Mouse (Mus musculus): ENCODE data around the gene Lsamp. TPM values are rescaled to one million over a fixed set of nuclear protein-coding genes. Genes with fewer than 3 reads are reported as not detected.

The Lsamp gene
- polyA plus RNA-seq, 1 experiment from 2014 or later: 6.7 TPM

GRCm38 (mm10) chr16:41557104-41557503, 1572.9 kb downstream of the Lsamp start:
- no peak overlapping the region for H3K4me3 ChIP-seq (replicated peaks)
- peaks cover 4% of the 10 kb centered on the region for H3K4me1 ChIP-seq (replicated peaks)
- no peak overlapping the region for H3K4me2 ChIP-seq
- H3K27me3 ChIP-seq: no peaks in the 10 kb centered on the region
- no peak for ATAC-seq (ENCODE audit: insufficient number of reproducible peaks, insufficient read depth, low FRiP score, low TSS enrichment, low read depth)
- H3K9me3 ChIP-seq: no peaks in the 10 kb centered on the region
- no peak overlapping the region for H3K9ac ChIP-seq (replicated peaks)
- no peaks in the 10 kb centered on the region for H3K36me3 ChIP-seq
- H3K27ac ChIP-seq: no peak overlapping the region

DNA sequence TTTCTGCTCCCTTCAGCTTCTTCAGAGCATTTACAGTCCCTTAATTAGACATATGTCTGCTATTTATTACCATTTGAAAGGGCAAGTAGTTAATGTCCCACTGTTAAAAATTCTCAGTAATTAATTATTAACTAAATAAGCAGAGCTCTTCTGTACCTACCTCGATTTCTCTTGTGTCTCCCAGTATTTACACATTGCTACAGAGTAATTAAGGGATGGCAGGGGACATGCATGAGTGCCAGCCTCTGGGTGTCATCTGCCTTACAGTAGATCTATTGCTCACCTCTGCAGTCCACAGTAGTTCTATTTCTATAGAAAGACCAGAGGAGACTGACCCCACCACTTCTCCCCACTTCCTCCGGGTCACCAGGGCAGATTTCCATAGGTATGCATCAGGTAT, 1581.1 kb downstream of the Lsamp start:
- no peaks in the 10 kb centered on the region for H3K36me3 ChIP-seq
- no peaks in the 10 kb centered on the region for H3K4me1 ChIP-seq (replicated peaks)
- H3K27me3 ChIP-seq: no peaks in the 10 kb centered on the region
- H3K4me2 ChIP-seq: no peak overlapping the region
- H3K9ac ChIP-seq (replicated peaks): no peak overlapping the region
- H3K4me3 ChIP-seq (replicated peaks): no peak overlapping the region
- ATAC-seq (ENCODE audit: insufficient number of reproducible peaks, insufficient read depth, low FRiP score, low TSS enrichment, low read depth): no peak
- H3K27ac ChIP-seq: no peak overlapping the region
- WGBS: 66% methylated on average over 2 of the region's 2 CpGs
- no peaks in the 10 kb centered on the region for H3K9me3 ChIP-seq

GRCm38 (mm10) chr16:41588675-41589301, 1604.6 kb downstream of the Lsamp start:
- ATAC-seq (ENCODE audit: insufficient number of reproducible peaks, insufficient read depth, low FRiP score, low TSS enrichment, low read depth): no peak
- H3K27me3 ChIP-seq: no peaks in the 10 kb centered on the region
- no peak overlapping the region for H3K9ac ChIP-seq (replicated peaks)
- WGBS: 77% methylated on average over 5 of the region's 5 CpGs
- H3K4me3 ChIP-seq (replicated peaks): no peak overlapping the region
- H3K27ac ChIP-seq: no peak overlapping the region
- no peak overlapping the region for H3K4me2 ChIP-seq
- H3K9me3 ChIP-seq: no peaks in the 10 kb centered on the region
- H3K4me1 ChIP-seq (replicated peaks): no peaks in the 10 kb centered on the region
- H3K36me3 ChIP-seq: no peaks in the 10 kb centered on the region

- ATAC-seq (ENCODE audit: insufficient number of reproducible peaks, insufficient read depth, low FRiP score, low TSS enrichment, low read depth): no peak
- Histone ChIP-seq H3K4me3 (replicated peaks) (no peak overlapping the region), H3K4me1 (replicated peaks) (no peaks in the 10 kb centered on the region), H3K9me3 (no peaks in the 10 kb centered on the region), H3K27me3 (no peaks in the 10 kb centered on the region), H3K27ac (no peak overlapping the region), H3K36me3 (no peaks in the 10 kb centered on the region), H3K9ac (replicated peaks) (no peak overlapping the region), H3K4me2 (no peak overlapping the region)
- WGBS: 68% methylated on average over 1 of the region's 1 CpGs
Observed at GRCm38 (mm10) chr16:41612229-41612628, 1628.1 kb downstream of the Lsamp start.

- no peak overlapping the region for H3K27ac ChIP-seq
- H3K4me2 ChIP-seq: no peak overlapping the region
- H3K27me3 ChIP-seq: no peaks in the 10 kb centered on the region
- no peak overlapping the region for H3K4me3 ChIP-seq (replicated peaks)
- no peak overlapping the region for H3K9ac ChIP-seq (replicated peaks)
- no peaks in the 10 kb centered on the region for H3K4me1 ChIP-seq (replicated peaks)
- WGBS: 75% methylated on average over 1 of the region's 1 CpGs
- no peaks in the 10 kb centered on the region for H3K9me3 ChIP-seq
- no peak for ATAC-seq (ENCODE audit: insufficient number of reproducible peaks, insufficient read depth, low FRiP score, low TSS enrichment, low read depth)
- no peaks in the 10 kb centered on the region for H3K36me3 ChIP-seq
Observed at GRCm38 (mm10) chr16:41623871-41624270, 1639.7 kb downstream of the Lsamp start.

- WGBS: 57% methylated on average over 2 of the region's 2 CpGs
Observed at GRCm38 (mm10) chr16:41633898-41634297, 1649.7 kb downstream of the Lsamp start.

GRCm38 (mm10) chr16:41640876-41641275, 1656.7 kb downstream of the Lsamp start:
- Histone ChIP-seq H3K4me2 (no peak overlapping the region), H3K27me3 (no peaks in the 10 kb centered on the region), H3K27ac (no peak overlapping the region), H3K4me3 (replicated peaks) (no peak overlapping the region), H3K9me3 (no peaks in the 10 kb centered on the region), H3K36me3 (no peaks in the 10 kb centered on the region), H3K4me1 (replicated peaks) (peaks cover 3% of the 10 kb centered on the region; the same call in 1 of the 2 replicates), H3K9ac (replicated peaks) (no peak overlapping the region)
- 45% methylated on average over 2 of the region's 2 CpGs for WGBS
- no peak for ATAC-seq (ENCODE audit: insufficient number of reproducible peaks, insufficient read depth, low FRiP score, low TSS enrichment, low read depth)

More at GRCm38 (mm10) chr16:41633898-41634297, 1649.7 kb downstream of the Lsamp start:
- Histone ChIP-seq H3K27ac (no peak overlapping the region), H3K9me3 (no peaks in the 10 kb centered on the region), H3K27me3 (no peaks in the 10 kb centered on the region), H3K4me3 (replicated peaks) (no peak overlapping the region), H3K4me1 (replicated peaks) (no peaks in the 10 kb centered on the region), H3K9ac (replicated peaks) (no peak overlapping the region), H3K36me3 (no peaks in the 10 kb centered on the region), H3K4me2 (no peak overlapping the region)
- no peak for ATAC-seq (ENCODE audit: insufficient number of reproducible peaks, insufficient read depth, low FRiP score, low TSS enrichment, low read depth)

- H3K4me1 ChIP-seq (replicated peaks): no peaks in the 10 kb centered on the region
- H3K9me3 ChIP-seq: no peaks in the 10 kb centered on the region
- H3K4me3 ChIP-seq (replicated peaks): no peak overlapping the region
- H3K9ac ChIP-seq (replicated peaks): no peak overlapping the region
- H3K4me2 ChIP-seq: no peak overlapping the region
- ATAC-seq (ENCODE audit: insufficient number of reproducible peaks, insufficient read depth, low FRiP score, low TSS enrichment, low read depth): no peak
- 86% methylated on average over 2 of the region's 2 CpGs for WGBS
- H3K27ac ChIP-seq: no peak overlapping the region
- no peaks in the 10 kb centered on the region for H3K36me3 ChIP-seq
- H3K27me3 ChIP-seq: no peaks in the 10 kb centered on the region
Observed at GRCm38 (mm10) chr16:41653261-41653660, 1669.1 kb downstream of the Lsamp start.

DNA sequence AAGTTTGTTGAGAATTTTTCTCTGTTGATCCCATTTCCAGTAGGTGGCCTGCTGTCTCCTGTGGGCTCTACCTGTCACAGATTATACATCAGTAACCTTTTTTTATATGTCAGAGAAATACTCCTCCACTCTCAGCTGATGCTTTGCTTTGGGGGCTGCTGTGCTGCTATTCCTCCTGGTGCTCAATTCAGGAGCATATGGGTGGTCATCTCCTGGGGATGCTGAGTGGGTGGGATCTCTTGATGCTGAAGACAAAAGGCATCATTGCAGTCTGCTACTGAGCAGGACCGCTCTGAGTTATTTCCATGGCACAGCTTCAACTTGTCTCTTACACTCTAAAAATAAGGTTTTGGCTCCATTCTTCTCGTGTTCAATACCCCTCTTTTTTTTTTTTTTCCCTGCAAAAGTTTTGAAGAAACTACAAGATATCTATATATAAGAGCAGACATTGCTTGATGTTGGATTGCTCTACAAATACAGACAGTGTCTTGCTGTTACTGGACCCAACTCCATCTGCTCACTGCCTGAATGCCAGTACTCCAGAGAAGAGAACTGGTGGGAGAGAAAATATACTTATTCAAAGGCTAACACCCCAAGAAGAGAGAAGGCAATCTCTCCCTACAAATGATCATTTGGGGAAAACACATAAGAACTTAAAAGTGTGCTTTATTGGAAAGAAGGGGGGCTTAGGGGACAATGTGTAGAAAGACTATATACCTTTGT, 1690.3 kb downstream of the Lsamp start:
- H3K9ac ChIP-seq (replicated peaks): no peak overlapping the region
- H3K36me3 ChIP-seq: no peaks in the 10 kb centered on the region
- ATAC-seq (ENCODE audit: insufficient number of reproducible peaks, insufficient read depth, low FRiP score, low TSS enrichment, low read depth): no peak
- H3K4me2 ChIP-seq: no peak overlapping the region
- H3K27ac ChIP-seq: no peak overlapping the region
- no peak overlapping the region for H3K4me3 ChIP-seq (replicated peaks)
- WGBS: 78% methylated on average over 2 of the region's 2 CpGs
- H3K27me3 ChIP-seq: no peaks in the 10 kb centered on the region
- no peaks in the 10 kb centered on the region for H3K4me1 ChIP-seq (replicated peaks)
- no peaks in the 10 kb centered on the region for H3K9me3 ChIP-seq

DNA sequence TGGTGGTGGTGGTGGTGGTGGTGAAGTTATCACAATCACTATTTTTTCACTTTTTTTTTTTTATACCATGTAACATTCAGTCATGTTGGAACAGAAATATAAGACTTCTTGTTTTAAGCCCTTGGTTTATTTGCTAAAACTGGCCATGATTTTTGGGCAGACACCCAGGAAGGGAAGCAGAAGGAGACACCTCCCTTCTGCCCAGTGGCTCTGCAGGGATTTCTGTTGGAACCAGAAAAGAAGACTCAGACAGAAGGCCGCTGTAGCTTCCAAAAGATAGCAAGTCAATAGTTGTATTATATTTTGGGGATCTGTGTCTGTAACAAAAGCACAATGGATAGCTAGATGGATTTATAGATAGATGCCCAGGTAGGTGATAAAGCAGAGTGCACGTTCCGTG, 1691.6 kb downstream of the Lsamp start:
- Histone ChIP-seq H3K27me3 (no peaks in the 10 kb centered on the region), H3K9ac (replicated peaks) (no peak overlapping the region), H3K27ac (no peak overlapping the region), H3K36me3 (no peaks in the 10 kb centered on the region), H3K9me3 (no peaks in the 10 kb centered on the region), H3K4me3 (replicated peaks) (no peak overlapping the region), H3K4me2 (no peak overlapping the region), H3K4me1 (replicated peaks) (no peaks in the 10 kb centered on the region)
- ATAC-seq (ENCODE audit: insufficient number of reproducible peaks, insufficient read depth, low FRiP score, low TSS enrichment, low read depth): no peak
- WGBS: 84% methylated on average over 3 of the region's 3 CpGs

DNA sequence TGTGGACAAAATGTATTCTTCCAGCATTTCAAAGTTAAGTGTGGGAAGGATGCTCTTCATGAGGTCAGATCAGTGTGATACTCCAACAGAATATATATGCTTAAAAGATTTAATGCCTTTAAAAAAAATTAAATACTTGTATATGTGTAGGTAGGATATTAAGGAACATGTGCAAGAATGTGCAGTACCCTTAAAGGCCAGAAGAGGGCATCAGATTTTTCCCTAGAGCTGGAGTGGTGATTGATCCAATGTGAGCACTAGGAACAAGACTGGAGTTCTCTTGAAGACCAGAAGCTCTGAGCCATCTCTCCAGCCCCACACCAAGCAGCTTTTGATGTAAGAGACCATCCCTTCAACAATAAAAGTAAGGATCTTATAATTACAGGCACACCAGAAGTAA, 1708.3 kb downstream of the Lsamp start:
- Histone ChIP-seq H3K4me1 (replicated peaks) (no peaks in the 10 kb centered on the region), H3K9ac (replicated peaks) (no peak overlapping the region), H3K9me3 (no peaks in the 10 kb centered on the region), H3K4me3 (replicated peaks) (no peak overlapping the region), H3K36me3 (no peaks in the 10 kb centered on the region), H3K27me3 (no peaks in the 10 kb centered on the region), H3K27ac (no peak overlapping the region), H3K4me2 (no peak overlapping the region)
- no peak for ATAC-seq (ENCODE audit: insufficient number of reproducible peaks, insufficient read depth, low FRiP score, low TSS enrichment, low read depth)

Data from limb, embryonic 12.5 days (tissue).